In genomic region chr5:144308929-144309328, GRCm38 (mm10) we compare ENCODE assay signal across 20 mouse cellular contexts. TPM values are rescaled to one million over a fixed set of nuclear protein-coding genes. Genes with fewer than 3 reads are reported as not detected.
"Had no signal": no experiment of that assay in that cellular context is flagged by ENCODE, and none has a peak within 500 bp of the region (broad histone marks: within the 10 kb centered on the region; RNA-seq: fewer than 3 reads in every experiment).

No protein-coding gene starts in this region.

- H3K4me3 ChIP-seq: midbrain, embryonic 10.5 days; midbrain, embryonic 12.5 days; myocyte; neural tube, embryonic 13.5 days; neural tube, embryonic 15.5 days had no signal

- H3K9ac ChIP-seq: lung, embryonic 14.5 days; midbrain, embryonic 12.5 days; neural tube, embryonic 13.5 days; neural tube, embryonic 15.5 days had no signal

- H3K27ac ChIP-seq: midbrain, embryonic 10.5 days; midbrain, embryonic 12.5 days; neural tube, embryonic 13.5 days; neural tube, embryonic 15.5 days had no signal

- H3K27me3 ChIP-seq: midbrain, embryonic 12.5 days; neural tube, embryonic 13.5 days; neural tube, embryonic 15.5 days had no signal

- H3K36me3 ChIP-seq: midbrain, embryonic 10.5 days; midbrain, embryonic 12.5 days; neural tube, embryonic 13.5 days; neural tube, embryonic 15.5 days had no signal

- H3K4me2 ChIP-seq: lung, embryonic 14.5 days; midbrain, embryonic 12.5 days; neural tube, embryonic 13.5 days; neural tube, embryonic 15.5 days had no signal

- DNase-seq: lung, embryonic 14.5 days; lung, postnatal 10 days; lung, postnatal 4 days; midbrain, embryonic 14.5 days; retina, postnatal 1 day; right cerebral cortex, adult 18-20 months; right cerebral cortex, postnatal 25 days; right cerebral cortex, postnatal 4 days; spleen, adult 18-20 months; thymus, adult 18-20 months; thymus, postnatal 14 days; thymus, postnatal 36 days had no signal

- H3K4me1 ChIP-seq: midbrain, embryonic 12.5 days; neural tube, embryonic 13.5 days; neural tube, embryonic 15.5 days had no signal

- H3K9me3 ChIP-seq: midbrain, embryonic 10.5 days; midbrain, embryonic 12.5 days; neural tube, embryonic 13.5 days; neural tube, embryonic 15.5 days had no signal

- ATAC-seq: midbrain, embryonic 16.5 days had no signal

RNA-seq across cellular contexts. Expression of gene Baiap2l1, which starts 49.0 kb away (rescaled TPM):
- total RNA-seq: megakaryocyte, adult 5-6 weeks; megakaryocyte-erythroid progenitor cell, adult 5-6 weeks had no signal
